Mouse (Mus musculus) cortical plate, adult 2 months (tissue): ENCODE data around the gene Cnnm3.

Experiments used
- CTCF ChIP-seq: fragments of 200-500 bp; IDR thresholded peaks from 2 replicates; pipeline ENCODE4 v1.5.1; 2011; ENCODE audit warnings: mild to moderate bottlenecking, control low read depth, low read length; ENCODE audit not compliant: insufficient read depth; ENCODE audit errors: extremely low read depth
- POLR2A ChIP-seq: fragments of 200-500 bp; IDR thresholded peaks from 2 replicates; pipeline ENCODE4 v1.6.1; 2011; ENCODE audit warnings: mild to moderate bottlenecking, low read length, control low read depth; ENCODE audit not compliant: insufficient read depth; ENCODE audit errors: extremely low read depth

DNA sequence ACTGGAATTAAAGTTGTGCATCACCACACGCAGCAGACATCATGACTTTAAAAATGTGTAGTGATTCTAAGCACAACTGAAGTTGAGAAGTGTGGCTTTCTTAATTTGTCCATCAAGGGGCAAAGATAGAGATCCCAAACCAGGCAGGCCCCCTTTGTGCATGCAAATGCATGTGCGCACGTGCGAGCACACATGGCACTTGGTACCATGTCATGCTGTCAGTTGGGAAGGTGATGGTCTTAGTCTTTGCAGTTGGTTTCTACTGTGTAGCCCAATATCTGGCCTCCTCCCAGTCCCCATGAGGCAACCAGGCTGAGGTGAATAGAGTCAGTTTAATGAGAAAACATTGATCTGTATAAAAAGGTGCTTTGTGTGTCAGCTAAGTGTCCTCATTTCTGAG, 18.2 kb downstream of the Cnnm3 start:
- no peak for TF ChIP-seq POLR2A
- TF ChIP-seq CTCF: no peak
